Mouse (Mus musculus) adrenal gland, adult 18-20 months (tissue): ENCODE data around the gene Med25. TPM values are rescaled to one million over a fixed set of nuclear protein-coding genes. Genes with fewer than 3 reads are reported as not detected.

Experiments
- DNase-seq, 2 experiments: peaks; one replicate each; pipeline ENCODE4 v3.0.0; 2021 to 2022; ENCODE audit warnings: low spot score in 2 of 2
- total RNA-seq, 2 experiments: library from RNA; stranded (reverse); gene quantifications; 1 replicate in 1 of 2; 2 replicates in 1 of 2; pipeline ENCODE4 v1.2.3; 2021

Gene Med25
- total RNA-seq, 2 experiments from 2014 or later: 75.2 to 90.9 TPM

GRCm38 (mm10) chr7:44864595-44865542 lies 27.6 kb downstream of the Med25 start:
- DNase-seq: no peak

DNA sequence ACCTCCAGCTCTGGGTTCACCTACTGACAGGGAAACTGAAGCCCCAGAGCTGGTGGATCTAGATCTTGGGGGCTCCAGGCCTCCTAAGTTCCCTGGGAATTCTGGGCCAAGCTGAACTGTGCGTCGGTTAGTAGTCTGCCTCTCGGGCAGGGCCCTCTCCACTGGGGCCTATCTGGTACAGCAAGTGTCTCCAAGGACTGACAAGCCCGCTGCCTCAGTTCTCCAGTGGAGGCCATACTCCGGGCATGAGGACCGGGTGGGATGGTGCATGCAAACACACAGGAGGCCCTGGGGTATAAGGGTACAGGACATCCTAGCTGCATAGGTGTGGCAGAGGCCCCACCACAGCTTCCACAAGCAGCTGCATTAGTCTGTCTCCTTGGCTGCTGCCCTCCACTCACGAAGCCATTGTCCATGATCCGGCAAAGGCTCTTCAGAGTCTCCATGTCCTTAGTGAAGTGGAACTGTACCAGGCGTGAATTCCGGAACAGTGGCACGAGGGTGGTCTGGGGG lies 28.5 kb downstream of the Med25 start:
- DNase-seq: no peak

- no peak for DNase-seq
Measured at GRCm38 (mm10) chr7:44863210-44863609, 29.3 kb downstream of the Med25 start.

DNA sequence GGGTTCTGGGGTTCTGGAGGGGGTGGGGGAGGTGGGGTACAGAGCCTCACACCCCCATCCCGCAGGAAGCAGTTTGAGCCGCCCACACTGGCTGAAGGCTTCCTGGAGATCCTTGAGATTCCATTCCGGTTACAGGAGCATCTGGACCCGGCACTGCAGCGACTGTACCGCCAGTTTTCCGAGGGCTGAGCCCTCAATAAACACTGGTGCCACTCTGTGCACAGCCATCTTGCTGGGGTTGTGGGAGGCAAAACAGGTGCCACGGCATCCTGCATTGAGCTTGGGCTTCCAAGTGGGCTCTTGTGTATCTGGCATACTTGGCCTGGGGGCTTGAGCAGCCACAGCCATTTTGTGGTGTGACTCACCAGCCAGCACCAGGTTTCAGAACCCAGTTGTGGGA lies 30.1 kb downstream of the Med25 start:
- DNase-seq: no peak

- no peak for DNase-seq
Measured at GRCm38 (mm10) chr7:44861429-44861816, 31.1 kb downstream of the Med25 start.

GRCm38 (mm10) chr7:44860576-44861428 lies 31.7 kb downstream of the Med25 start:
- peak; percentile 69 to 75 for DNase-seq

- DNase-seq: no peak
Measured at GRCm38 (mm10) chr7:44859896-44860295, 32.6 kb downstream of the Med25 start.

- DNase-seq: no peak
Measured at GRCm38 (mm10) chr7:44857905-44858304, 34.6 kb downstream of the Med25 start.

GRCm38 (mm10) chr7:44857042-44857552 lies 35.4 kb downstream of the Med25 start, which contains the start of gene Pnkp:
Gene Pnkp (plus strand): TSS chr7:44857139.
- peak; percentile 78 to 81 for DNase-seq

GRCm38 (mm10) chr7:44856265-44856916 lies 36.1 kb downstream of the Med25 start:
- no peak for DNase-seq

DNA sequence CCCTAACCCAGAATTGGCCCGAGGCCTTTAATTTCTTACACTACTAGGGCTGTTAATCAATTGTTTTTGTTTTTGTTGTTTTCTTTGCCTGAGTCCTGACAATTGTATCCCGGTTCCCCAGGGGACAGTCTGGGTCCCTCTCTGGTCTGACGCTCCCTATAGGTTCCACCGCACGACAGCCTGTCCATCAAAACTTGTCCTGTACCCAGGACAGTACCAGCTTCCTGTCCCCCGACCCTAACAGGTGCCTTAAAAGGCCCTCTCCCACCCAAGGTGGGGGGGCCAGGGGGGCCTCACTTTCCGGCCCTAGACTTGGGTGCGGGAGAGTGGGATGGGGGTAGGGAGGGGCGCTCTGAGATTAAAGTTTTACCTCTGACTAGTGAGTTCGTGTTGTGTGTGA lies 37.5 kb downstream of the Med25 start:
- no peak for DNase-seq

DNA sequence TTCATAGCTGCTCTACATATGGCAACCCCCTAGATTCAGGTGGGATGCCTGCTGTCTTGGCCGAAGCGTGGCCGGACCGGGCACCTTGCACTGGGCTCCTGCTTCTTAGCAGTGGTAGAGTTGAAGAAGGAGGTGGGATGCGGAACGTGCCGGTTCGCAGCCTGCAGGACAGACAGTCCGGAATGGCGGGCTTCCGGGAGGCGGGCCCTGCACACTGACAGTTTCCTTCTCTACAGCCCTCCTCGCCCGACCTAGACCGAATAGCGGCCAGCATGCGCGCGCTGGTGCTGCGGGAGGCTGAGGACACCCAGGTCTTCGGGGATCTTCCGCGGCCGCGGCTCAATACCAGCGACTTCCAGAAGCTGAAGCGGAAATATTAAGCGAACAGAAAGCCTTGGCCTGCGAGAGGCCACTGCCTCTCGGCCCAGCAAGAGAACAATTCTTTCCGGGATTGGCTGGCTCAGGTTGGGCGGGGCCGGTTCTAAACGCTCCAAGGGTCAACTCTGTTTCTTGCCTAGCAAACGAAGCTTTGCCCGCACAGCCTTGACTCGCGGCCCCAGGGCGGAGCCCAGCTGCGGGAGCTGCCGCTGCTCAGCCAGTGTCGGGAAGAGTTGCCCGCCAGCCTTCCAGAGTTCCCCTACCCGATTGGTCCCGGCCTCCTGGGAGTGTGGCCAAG lies 38.0 kb downstream of the Med25 start:
- DNase-seq: peak; percentile 84 to 85

GRCm38 (mm10) chr7:44853596-44854355 lies 38.7 kb downstream of the Med25 start:
- DNase-seq: no peak

- DNase-seq: no peak
Measured at GRCm38 (mm10) chr7:44853065-44853464, 39.4 kb downstream of the Med25 start.

GRCm38 (mm10) chr7:44852259-44853027 lies 40.1 kb downstream of the Med25 start:
- no peak for DNase-seq

DNA sequence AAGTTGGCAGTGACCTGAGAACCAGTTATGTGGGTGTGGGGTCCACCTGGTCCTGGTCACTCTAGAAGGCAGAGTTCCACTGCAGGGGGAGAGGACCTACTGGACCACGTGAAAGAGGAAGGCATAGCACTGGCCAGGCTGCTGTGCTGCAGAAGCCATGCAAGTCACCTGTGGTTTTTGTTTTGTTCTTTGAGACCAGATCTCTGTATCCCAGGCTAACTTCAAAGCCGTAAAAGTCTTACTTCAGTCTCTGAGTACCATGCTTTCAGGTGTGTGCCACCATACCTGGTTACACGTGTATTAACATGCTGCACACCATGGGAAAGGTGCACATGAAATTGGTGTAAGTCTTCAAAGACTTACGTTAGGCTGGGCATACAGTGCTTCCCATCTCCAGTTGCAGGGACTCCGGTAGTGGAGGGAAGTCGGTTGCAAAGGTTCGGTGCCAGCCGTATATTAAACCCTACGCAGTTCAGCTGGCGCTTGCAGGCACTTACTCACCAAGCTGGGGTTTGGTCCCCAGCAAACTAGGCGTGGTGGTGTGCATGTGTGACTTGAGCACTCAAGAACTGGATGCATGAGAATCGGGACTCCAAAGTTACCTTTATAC lies 40.8 kb downstream of the Med25 start:
- DNase-seq: no peak

DNA sequence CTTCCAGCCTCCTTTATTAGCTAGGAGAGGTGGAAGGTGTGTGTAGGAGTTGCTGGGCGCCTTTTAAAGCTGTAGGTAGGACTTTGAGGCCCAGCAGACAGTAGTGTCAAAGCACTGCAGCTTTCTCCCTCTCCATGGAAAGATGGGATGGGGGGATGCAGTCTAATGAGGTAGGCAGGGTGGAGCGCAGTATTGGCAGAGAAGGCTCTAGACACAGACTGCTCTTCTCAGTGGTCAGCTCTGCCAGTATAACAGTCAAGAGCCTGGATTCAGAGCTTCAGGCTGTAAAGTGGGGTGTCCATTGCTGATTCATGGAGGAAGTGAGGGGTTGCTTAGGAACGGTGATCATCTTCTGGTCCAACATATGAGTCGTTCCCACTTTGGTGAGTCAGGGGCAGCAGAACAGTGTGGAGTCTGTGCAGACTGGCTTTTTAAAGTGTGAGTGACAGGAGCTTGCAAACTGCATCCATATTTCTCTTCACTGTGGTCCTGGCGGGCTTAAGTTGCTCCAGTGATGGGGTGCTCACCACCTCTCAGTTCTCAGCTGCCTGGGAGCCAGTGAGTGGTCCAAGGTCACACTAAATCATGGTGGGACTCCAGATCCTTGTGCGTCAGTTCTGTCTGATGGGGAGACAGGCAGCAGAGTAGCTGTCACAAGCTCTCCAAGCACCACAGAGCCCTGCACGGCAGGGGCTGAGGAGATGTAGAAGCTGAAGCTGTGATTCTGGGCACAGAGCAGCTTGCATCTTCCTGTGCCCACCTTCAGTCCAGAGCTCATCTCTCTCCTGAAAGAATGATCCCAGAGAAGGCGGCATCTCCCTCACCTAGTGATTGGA lies 41.5 kb downstream of the Med25 start:
- DNase-seq: no peak
